Mouse (Mus musculus) cerebellum, adult 2 months (tissue): ENCODE measurements at regions not wholly inside any gene's neighbourhood (a gene's known extent, or its start where the extent isn't known, plus 50 kb on each side); places are given as distances from the start of the nearest gene placed in this dataset.

Experiments
- CTCF ChIP-seq: fragments of 200-500 bp; IDR thresholded peaks from 2 replicates; pipeline ENCODE4 v1.5.1; 2011; ENCODE audit warnings: low read depth, mild to moderate bottlenecking, control low read depth, low read length, moderate library complexity, borderline replicate concordance; ENCODE audit not compliant: insufficient read depth
- POLR2A ChIP-seq: fragments of 200-500 bp; IDR thresholded peaks from 2 replicates; pipeline ENCODE4 v1.6.1; 2011; ENCODE audit warnings: low read length, control low read depth, borderline replicate concordance; ENCODE audit not compliant: insufficient read depth

DNA sequence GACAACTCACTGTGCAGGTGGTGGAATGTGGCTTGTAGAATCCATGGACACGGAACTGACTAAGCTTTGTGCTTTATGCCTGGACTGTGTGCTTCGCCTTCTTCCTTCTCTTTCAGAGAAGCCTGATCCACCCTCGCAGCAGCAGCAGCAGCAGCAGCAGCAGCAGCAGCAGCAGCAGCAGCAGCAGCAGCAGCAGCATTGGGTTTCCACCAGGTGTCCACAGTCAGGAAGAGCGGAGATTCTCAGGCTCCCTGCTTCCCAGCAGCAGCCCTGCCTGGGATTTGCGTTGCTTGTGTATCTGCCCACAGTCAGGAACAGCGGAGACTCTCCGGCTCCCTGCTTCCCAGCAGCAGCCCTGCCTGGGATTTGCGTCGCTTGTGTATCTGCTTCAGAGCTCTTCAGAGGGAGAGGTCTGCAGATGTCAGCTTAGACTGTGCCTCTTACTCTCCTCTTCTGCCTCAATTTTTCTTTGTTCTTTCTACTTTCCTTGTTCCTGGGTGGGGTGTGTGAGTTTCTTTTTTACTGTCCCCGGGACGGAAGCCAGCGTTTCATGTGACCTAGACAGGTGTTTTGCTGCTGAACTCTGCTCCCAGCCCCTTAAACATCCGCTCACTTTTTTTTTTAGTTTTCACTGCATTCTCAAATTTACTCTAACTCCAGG, 168.1 kb upstream of the Olig3 start:
- TF ChIP-seq CTCF, result no peak
- no peak for TF ChIP-seq POLR2A
